Mouse (Mus musculus): ENCODE results near the gene Cdadc1.

DNA sequence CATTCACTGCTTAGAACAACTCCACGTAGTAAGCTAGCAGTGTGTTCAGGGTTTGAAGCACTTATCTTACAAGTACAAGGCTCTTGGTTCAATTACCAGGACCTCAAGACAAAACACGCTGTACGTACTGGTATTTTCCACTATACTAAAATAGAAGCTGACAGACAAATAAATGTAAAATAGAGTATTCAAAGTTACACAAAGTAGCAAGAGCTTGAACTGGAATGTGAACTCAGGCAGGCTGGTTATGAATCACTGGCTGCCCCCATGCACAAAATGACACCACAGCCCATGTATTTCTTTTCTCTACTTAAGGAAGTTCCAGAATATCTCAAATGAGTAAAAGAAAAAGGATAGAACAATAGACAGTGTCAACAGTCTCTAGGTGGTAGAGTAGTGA is 2.8 kb downstream of the Cdadc1 start:
- TF ChIP-seq CTCF (IDR thresholded peaks at IDR 0.05; ENCODE audit: low read depth, low read length) (no peak), POLR2A (IDR thresholded peaks at IDR 0.05; ENCODE audit: insufficient read depth, low read length) (no peak), EP300 (IDR thresholded peaks at IDR 0.05; ENCODE audit: insufficient read depth, low read depth, low read length) (no peak)

Data from ES-Bruce4 (cell line).